In genomic region chr6:125874742-125875141, GRCm38 (mm10) we compare ENCODE assay signal across 21 mouse cellular contexts.
DNase-seq lines count a peak whose midpoint lies in the region; ATAC-seq and TF ChIP-seq lines count a peak whose summit lies in the region.
"Had no signal": no experiment of that assay in that cellular context is flagged by ENCODE, and none has a peak within 500 bp of the region (broad histone marks: within the 10 kb centered on the region; RNA-seq: fewer than 3 reads in every experiment).

No protein-coding gene starts in this region.

- no peak for ATAC-seq in neural tube, embryonic 15.5 days (ENCODE audit: low FRiP score)
- ATAC-seq in stomach, postnatal 0 days (ENCODE audit: low FRiP score, low TSS enrichment), result no peak
- ATAC-seq: activated CD4-positive, CD25-positive, alpha-beta regulatory T cell, adult 4 months; CD4-positive, CD25-positive, alpha-beta regulatory T cell, adult 4 months; Patski had no signal

- 86% methylated on average over 6 of the region's 6 CpGs for WGBS in heart, embryonic 10.5 days
- 91% methylated on average over 6 of the region's 6 CpGs for WGBS in neural tube, embryonic 15.5 days
- WGBS in stomach, postnatal 0 days, result 69% methylated on average over 6 of the region's 6 CpGs
- WGBS in kidney, adult 2 months, result 85% methylated on average over 6 of the region's 6 CpGs

- no peaks in the 10 kb centered on the region for H3K4me1 ChIP-seq in heart, embryonic 10.5 days
- H3K4me1 ChIP-seq in neural tube, embryonic 15.5 days, result no peaks in the 10 kb centered on the region
- H3K4me1 ChIP-seq in stomach, postnatal 0 days (replicated peaks; ENCODE audit: control insufficient read depth, insufficient read depth), result no peaks in the 10 kb centered on the region
- H3K4me1 ChIP-seq in kidney, adult 2 months (ENCODE audit: control insufficient read depth, insufficient read depth, low read length), result no peaks in the 10 kb centered on the region

- H3K36me3 ChIP-seq in heart, embryonic 10.5 days, result no peaks in the 10 kb centered on the region
- no peaks in the 10 kb centered on the region for H3K36me3 ChIP-seq in neural tube, embryonic 15.5 days
- H3K36me3 ChIP-seq in stomach, postnatal 0 days (ENCODE audit: control insufficient read depth, insufficient read depth, low read length), result no peaks in the 10 kb centered on the region
- H3K36me3 ChIP-seq in kidney, adult 2 months (ENCODE audit: control insufficient read depth, insufficient read depth, low read length), result no peaks in the 10 kb centered on the region
- H3K36me3 ChIP-seq: G1E had no signal

- no peak overlapping the region for H3K4me2 ChIP-seq in neural tube, embryonic 15.5 days
- no peak overlapping the region for H3K4me2 ChIP-seq in stomach, postnatal 0 days (replicated peaks; ENCODE audit: low read depth)

- H3K9me3 ChIP-seq in heart, embryonic 10.5 days, result no peaks in the 10 kb centered on the region
- no peaks in the 10 kb centered on the region for H3K9me3 ChIP-seq in neural tube, embryonic 15.5 days (replicated peaks)
- no peaks in the 10 kb centered on the region for H3K9me3 ChIP-seq in stomach, postnatal 0 days (ENCODE audit: control insufficient read depth, low read length)

- no peak overlapping the region for H3K9ac ChIP-seq in neural tube, embryonic 15.5 days (replicated peaks)
- H3K9ac ChIP-seq in stomach, postnatal 0 days (ENCODE audit: low read length), result no peak overlapping the region

- TF ChIP-seq POLR2A in kidney, adult 2 months (IDR thresholded peaks at IDR 0.05; ENCODE audit: low read depth, low read length), result no peak

- intact Hi-C loops in heart, postnatal 36 days (cut with DNase I), result no loop called here
- intact Hi-C loops in heart, postnatal 10 days (cut with DNase I), result no loop called here

- H3K4me3 ChIP-seq in heart, embryonic 10.5 days, result no peak overlapping the region
- H3K4me3 ChIP-seq in neural tube, embryonic 15.5 days (replicated peaks), result no peak overlapping the region
- H3K4me3 ChIP-seq in stomach, postnatal 0 days (ENCODE audit: low read depth, low read length), result no peak overlapping the region
- H3K4me3 ChIP-seq in kidney, adult 2 months (ENCODE audit: insufficient read depth, low read depth, low read length), result no peak overlapping the region

- peaks cover 12% of the 10 kb centered on the region; the same call in 1 of the 2 replicates for H3K27me3 ChIP-seq in heart, embryonic 10.5 days (ENCODE audit: insufficient read depth, poor library complexity, severe bottlenecking)
- H3K27me3 ChIP-seq in neural tube, embryonic 15.5 days (replicated peaks), result no peaks in the 10 kb centered on the region
- no peaks in the 10 kb centered on the region for H3K27me3 ChIP-seq in stomach, postnatal 0 days (ENCODE audit: control insufficient read depth, insufficient read depth, low read length)
- no peaks in the 10 kb centered on the region for H3K27me3 ChIP-seq in kidney, adult 2 months (replicated peaks; ENCODE audit: control insufficient read depth, insufficient read depth, low read length)

- no peak for TF ChIP-seq EP300 in stomach, postnatal 0 days (optimal IDR thresholded peaks at IDR 0.05)

- TF ChIP-seq CTCF in stomach, postnatal 0 days (IDR thresholded peaks at IDR 0.05; ENCODE audit: low read depth), result peak; percentile 5; the same call in 1 of the 2 replicates
- no peak for TF ChIP-seq CTCF in kidney, adult 2 months (conservative IDR thresholded peaks at IDR 0.05; ENCODE audit: insufficient read depth, insufficient read length, low read depth, low read length)

- DNase-seq in heart, adult 11 months, result peak; percentile 68
- DNase-seq in heart, postnatal 36 days, result no peak
- DNase-seq in heart, embryonic 10.5 days (ENCODE audit: low spot score), result peak; percentile 61
- no peak for DNase-seq in heart, postnatal 10 days
- peak; percentile 10 for DNase-seq in neural tube, embryonic 10.5 days (ENCODE audit: extremely low spot score, low spot score)
- DNase-seq in stomach, postnatal 0 days (ENCODE audit: low spot score), result no peak
- no peak for DNase-seq in kidney, adult 2 months
- DNase-seq: adrenal gland, adult 2 months; adrenal gland, adult 8-10 months; adrenal gland, postnatal 10 days; adrenal gland, postnatal 14 days; adrenal gland, postnatal 25 days; adrenal gland, postnatal 36 days; B cell, adult 2 months; cerebellum, adult 11 months; cerebellum, adult 11-12 months had no signal

- H3K27ac ChIP-seq in heart, embryonic 10.5 days, result no peak overlapping the region
- H3K27ac ChIP-seq in neural tube, embryonic 15.5 days (replicated peaks), result no peak overlapping the region
- no peak overlapping the region for H3K27ac ChIP-seq in stomach, postnatal 0 days (replicated peaks)
- H3K27ac ChIP-seq in kidney, adult 2 months (ENCODE audit: insufficient read depth, low read depth, low read length), result no peak overlapping the region

Comparison
In these comparisons a context has a peak if more than half of its experiments do, and no peak if none do; other contexts are left out.
1. DNase-seq: peak in heart, adult 11 months (single experiment), heart, embryonic 10.5 days (single experiment) and neural tube, embryonic 10.5 days (single experiment); none in heart, postnatal 36 days (0 of 2), heart, postnatal 10 days (0 of 2), stomach, postnatal 0 days (single experiment) and kidney, adult 2 months (single experiment).